Mouse (Mus musculus) MEL-GATA-1-ER (cell line): ENCODE results near the gene Tmigd3.

Experiments
- DNase-seq: peaks from one replicate; pipeline ENCODE4 v3.0.0-alpha.2; 2012; ENCODE audit warnings: low read depth; ENCODE audit errors: extremely low read depth

Tmigd3 gene

DNA sequence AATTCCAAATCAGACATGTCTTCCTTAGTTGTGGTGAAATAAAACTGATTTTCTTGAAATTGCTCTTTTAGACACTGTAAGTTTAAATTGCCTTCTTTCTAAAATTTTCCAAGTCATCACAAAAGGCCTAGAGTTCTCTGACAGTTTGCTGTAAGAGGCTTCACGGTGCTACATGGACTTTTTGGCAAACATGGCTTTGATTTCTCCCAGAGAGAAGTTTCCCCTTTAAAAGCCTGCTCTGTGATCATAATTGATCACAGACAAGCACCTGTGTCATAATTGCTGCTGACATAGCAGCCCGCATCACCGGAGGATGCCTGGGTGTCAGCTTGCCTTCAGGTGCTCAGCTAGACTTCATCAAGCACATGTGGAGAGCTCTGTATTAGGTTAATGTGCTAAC is at the start of gene Tmigd3, which contains the start of gene Adora3:
Tmigd3 (plus strand) TSS at position 346 of the 400 bp plus-strand sequence.
Adora3 (plus strand) TSS at position 301 of the 400 bp plus-strand sequence.
- no peak for DNase-seq

DNA sequence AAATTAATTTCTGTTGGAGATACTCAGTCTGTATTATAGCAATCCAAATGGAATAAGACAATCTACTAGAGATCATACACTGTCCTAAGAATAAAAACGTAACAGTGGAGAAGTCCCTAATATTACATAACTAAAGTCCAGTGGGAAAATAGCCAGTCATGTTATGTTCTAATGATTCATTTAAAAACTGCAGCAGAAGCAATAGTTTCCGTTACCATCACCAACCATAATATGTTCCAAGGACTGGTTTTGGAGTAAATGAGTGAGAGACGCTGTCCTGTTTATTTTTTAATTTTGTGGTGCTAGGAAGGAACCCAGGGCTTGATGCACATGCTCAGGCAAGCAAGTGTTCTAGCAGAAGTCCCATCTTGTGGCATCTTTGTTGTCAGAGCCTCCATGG is 49.2 kb upstream of the Tmigd3 start:
- DNase-seq = no peak

DNA sequence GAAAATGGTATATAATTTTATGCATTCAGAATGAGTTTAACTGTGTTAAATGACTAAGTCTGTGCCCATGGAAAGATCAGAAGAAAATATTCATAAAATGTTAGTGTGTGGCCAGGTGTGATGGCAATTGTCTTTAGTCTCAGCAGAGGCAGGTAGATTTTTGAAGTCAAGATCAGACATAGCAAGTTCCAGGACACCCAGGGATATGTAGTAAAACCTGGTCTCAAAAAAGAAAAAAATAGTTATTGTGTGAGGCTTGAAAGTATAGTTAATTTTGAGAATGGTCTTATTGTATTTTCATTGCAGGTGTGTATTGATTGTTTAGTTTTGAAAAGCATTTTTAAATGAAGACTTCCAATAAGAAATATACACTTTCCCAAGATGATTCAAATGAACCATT is 47.1 kb upstream of the Tmigd3 start:
- no peak for DNase-seq

DNA sequence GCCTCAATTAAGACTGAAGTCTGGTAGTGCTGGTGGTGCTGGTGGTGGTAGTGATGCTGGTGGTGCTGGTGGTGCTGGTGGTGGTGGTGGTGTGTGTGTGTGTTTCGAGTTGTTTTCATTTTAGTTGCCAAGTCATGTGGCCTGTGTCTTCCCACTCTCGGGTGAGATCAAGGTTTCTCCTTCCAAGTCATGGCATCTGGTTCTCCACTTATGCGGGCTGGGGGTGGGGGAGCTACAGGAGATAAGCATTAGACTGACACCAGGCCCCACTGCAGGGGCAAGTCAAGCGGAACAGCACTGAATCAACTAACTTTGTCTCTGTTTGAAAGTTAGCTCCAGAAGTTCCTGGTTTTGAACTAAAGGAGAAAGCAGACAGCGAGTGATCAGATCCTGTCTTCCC is 46.6 kb upstream of the Tmigd3 start:
- DNase-seq = peak; percentile 69

DNA sequence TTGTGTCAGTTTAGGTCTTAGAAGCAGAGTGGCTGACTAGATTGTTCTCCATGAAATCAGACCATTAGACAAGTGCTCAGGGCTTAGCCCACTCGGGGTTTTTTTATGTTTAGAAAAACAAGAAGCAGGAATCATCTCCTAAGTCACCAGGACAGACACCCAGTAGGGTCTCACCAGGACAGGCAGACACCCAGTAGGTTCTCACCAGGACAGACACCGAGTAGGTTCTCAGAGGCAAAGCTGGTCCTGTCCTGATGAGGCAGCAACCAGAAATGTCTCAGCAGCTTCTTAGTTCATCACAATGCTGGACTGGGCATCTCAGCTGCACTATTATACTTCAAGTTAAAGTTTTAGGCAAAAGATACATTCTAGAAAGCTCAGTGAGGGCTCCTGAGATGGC is 46.0 kb upstream of the Tmigd3 start:
- DNase-seq = no peak

DNA sequence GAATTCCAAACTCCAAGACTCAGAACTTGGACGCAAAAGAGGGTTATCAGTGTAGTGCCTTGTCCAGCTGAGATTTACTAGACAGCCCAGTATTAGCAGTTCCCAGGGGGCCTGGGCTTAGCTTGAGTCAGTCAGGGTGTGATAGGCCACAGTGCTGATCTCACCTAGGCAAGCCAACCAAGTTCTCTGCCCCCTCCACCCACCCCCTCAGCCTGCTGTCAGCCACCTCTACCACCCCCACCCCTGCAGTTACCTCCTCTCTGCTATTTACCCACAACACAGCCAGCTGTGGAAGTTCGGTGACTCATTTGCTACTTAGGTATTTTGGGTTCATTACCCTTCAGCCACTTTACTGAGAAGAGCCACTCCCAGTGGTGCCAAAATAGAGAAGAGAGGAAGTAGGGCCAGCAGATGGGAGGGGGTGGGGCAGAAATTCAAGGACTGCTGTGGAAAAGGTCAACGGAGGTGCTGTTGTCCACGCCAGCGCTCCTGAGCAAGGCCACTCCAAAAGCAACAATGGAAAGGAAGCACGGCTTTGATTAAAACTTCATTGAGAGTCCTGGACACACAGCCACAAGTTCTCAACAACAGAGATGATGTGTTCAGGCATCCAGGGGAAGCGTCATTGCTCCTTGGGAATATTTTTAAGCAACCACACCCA is 45.1 kb upstream of the Tmigd3 start:
- no peak for DNase-seq

DNA sequence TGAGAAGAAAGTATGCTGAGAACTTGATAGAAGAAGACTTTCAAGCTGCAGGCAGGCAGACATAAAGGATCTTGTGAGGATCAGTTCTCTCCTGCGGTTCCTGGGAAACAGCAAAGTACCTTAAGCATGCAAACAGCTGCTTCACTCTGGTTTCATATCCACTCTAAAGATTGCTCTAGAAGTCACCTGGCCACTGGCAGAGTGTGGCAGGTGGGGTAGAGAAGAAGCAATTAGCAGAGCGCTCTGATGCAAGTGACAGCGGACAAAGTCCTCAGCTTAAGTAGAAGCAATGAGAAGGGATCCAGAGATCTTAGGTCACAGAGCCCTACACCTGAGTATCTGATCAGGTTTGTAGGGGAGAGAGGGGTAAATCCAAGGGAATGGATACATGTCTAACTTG is 39.1 kb upstream of the Tmigd3 start:
- no peak for DNase-seq

DNA sequence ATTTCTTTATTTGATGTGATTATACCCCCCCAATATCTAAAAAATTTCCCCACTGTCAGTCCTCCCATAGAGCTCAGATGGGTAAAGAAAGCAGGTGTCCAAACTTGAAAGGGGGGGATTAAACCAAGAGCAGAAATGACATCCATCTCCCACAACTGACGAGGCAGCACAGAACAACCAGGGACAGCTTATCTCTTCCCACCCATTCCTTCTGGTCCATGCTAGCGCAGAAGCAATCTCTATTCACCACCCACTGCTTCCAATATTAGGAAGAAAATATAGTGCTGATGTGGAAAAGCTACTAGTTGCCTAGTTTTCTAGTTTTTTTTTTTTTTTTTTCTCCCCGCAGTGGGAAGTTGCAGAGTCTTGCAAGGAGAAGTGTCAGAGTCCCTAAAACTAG is 34.8 kb upstream of the Tmigd3 start:
- DNase-seq = no peak

DNA sequence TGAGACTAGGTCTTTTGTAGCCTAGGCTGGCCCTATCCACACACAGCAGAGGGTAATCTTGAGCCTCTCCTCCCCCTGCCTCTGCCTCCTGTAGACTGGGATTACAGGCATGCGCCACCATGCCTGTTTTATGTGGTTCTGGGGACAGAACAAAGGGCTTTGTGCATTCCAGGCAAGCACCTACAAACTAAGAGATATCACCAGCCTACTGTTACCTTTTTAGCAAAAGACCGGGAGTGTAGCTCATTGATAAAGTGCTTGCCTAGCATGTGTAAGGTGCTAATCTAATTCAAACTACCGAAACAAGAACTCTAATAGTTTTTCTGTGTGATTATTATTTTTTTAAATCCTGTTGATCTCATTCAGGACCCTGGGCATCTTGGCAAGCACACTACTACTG is 33.8 kb upstream of the Tmigd3 start:
- no peak for DNase-seq

DNA sequence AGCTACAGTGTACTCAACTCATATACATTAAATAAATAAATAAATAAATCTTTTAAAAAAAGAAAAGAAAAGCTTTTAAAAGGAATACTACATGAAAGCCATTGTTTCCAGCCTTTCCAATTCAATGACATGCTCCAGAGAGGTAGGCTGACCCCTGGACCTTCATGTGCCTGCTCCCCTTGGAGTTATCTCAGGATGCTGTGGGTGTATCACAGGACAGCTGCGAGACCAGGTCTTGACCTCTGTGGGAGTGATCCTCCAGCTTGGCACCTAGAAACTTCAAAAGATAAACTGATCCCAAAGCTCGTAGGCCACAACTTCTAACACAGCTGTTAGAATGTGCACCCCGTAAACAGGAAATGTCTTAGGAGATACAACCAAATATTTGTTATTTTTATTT is 32.0 kb upstream of the Tmigd3 start:
- DNase-seq = no peak

DNA sequence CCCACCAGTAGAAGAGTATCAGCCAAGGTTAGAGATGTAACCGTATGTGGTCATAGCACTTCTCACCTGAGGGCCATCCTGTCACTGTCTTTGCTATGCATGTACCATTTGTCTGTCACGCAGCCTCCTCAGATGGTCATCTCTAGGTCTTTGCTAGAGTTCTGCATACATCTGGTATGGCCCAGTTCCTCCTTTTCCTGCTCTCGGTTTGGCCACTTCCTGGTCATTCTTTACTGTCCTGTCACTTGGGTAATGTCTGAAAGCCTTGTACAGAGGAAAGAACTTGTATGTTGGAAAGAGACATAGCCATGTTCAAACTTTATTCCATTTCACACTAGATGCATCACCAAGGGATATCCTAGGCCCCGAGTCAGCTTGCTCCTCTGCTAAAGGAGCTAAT is 30.9 kb upstream of the Tmigd3 start:
- no peak for DNase-seq

DNA sequence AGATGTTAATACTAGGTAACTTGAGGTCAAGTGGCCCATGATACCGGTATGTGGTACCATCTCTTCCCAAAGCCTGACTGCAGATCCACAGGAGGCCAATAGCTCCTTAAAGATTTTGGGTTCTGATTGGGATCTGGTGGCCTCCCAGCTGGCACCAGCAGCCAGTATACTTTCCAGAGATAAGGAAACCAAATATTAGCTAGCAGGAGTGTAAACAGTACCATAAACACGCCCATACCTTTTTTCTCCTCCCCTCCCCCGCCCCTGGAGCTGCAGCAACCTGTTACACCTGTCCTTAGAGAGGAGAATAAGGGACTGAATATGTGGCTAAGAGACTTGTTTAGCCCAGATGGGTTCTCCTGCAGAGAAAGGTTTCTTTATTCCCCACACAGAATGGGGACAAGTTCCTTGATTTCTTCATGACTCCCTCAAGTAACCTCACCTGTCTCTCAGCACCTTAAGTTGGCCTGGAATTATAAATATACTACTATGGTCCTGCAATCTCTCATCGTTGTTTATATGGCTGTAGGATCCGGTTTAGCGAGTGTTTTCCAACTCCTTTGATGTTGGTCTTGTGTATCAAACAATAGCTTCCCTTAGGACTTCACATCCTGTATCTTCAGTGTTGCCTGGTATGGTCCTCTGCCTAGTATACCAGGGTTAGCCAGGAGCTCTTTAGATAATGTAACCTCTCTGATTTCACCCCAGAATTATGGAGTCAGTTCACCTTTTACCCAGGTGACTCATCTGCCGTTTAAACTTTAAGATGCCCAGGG is 24.2 kb upstream of the Tmigd3 start:
- DNase-seq = no peak

DNA sequence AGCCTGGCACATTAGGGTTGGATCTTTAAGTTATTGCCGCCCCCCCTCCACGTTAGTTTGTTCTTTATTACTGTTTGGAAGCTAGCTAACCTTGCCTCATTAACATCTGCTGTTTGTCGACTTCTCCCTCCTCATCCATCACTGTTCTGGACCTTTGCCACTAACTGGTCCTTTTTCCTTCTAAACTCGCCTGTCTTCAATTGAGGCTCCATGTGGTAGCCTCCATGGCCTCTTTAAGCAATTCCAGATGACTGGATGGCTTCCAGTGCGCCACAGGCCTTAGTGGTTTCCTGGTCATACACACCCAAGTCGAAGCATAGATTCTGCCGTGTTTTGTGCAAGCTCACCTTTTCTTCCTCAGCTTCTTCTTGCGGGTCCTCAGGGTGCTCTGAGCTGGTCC is 16.9 kb upstream of the Tmigd3 start:
- no peak for DNase-seq

DNA sequence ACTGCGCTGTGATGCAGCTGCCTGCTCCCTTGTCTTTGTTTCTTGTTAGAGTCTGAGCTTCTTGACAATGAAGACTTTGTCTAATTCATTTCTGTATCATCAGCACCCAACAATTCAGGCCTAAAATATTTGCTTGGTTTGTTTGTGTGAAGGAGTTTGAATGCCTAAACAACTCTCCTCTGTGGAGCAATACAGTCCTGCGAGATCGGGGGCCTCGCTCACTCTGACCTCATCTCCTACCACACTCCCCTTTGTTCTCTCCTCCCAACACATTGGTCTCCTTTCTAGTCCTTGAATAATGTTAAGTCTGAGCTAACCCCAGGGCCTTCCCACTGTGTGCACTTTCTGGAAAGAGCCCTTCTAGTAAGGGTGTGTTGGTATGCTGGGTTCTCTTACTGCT is 15.9 kb upstream of the Tmigd3 start:
- DNase-seq = no peak

DNA sequence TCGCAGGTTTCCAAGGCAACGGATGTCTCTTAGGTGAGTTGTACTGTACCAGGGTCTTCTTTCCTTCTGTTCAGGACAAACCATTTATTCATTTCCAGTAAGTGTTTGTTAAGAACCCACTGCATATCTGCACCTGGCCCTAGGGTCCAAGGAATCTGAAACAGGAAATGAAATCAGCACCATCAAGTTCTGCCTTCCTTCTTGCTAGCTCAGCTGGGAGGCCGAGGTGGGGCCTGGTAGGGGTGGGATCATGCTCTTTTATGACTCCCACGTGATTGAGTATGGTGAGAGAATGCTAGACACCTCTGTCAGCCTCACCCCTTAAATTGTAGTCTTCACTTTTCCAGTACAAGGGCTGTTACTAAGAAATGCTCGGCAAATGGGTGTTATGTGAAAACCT is 13.2 kb upstream of the Tmigd3 start:
- no peak for DNase-seq

DNA sequence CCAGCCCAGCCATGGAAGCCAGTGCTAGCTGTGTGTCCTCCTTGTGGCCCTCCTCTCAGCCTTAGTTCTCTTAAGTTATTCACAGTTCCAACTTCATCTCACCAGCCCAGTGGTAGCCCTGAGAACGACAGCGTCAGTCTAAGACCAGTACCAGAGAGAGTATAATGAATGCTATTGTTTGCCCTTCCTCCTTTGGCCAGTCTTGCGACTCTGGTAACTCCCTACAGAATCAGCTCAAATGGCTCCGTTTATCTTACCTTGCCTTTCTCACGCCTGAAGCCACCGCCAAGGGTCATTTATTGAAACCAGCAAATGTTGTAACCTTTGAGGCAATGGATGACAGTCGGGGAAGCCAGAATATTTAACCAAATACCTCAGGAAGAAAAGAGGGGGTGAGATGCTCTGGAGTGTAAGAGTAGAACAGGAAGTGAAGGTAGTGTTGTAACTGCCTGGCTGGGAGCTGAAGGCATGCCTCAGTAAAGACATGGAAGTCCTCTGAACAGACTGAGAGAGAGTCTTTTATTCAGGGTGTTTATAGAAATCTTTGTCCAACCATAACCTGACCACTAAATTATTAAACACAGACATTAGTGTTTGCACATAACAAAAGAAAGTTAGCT is 8.8 kb upstream of the Tmigd3 start:
- no peak for DNase-seq

DNA sequence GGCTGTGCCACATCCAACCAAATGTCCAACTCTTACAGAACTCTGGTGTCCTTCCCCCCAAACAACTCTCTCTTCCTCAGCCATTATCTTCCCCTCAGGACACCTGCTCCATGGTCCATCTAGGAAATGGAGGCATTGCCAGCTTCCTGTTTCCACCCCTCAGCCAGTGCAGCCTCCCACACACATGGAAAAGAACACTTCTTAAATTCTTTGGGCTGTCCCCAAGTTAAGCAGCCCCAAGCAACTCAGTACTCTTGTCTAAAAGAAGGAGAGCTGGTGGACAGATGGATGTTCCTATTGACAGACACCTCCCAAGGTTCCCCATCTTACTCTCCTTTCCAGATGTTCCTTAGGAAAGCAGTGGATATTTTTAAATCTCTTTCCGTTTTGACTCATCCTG is 6.6 kb upstream of the Tmigd3 start:
- no peak for DNase-seq

DNA sequence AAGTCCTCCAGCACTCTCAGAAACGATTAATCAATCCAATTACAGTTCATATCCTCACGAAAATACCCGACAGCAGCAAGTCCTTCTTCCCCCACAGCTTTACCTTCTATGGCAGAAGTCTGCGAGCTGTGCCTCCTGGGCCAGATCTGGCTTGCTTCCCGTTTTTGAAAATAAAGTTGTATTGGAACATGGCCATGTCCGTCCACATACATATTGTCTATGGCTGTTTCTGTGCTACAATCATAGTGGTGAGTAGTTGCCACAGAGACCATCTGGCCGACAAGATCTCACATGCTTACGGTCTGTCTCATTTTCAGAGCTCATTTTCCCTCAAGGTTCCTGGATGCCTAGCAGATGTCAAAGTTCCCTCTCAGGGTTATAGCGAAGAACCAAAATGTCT is 5.6 kb upstream of the Tmigd3 start:
- no peak for DNase-seq

DNA sequence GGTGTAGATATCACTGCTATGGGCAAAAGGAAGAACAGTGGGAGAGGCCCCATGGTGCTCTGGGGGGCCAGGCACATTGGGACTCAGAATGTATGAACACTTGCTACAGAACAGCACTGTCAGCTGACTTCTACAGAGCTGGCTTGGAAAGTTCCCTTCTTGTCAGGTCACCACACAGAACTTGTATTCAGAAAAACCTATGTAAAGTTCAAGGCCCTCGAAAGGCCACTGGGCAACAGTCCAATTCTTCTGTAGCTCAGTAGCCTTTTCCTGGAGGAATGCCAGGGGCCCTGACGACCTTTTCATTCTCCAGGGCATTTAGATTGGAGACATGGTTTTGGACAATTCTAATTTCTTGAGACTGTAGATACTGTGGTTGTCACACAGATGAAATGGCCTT is 2.6 kb upstream of the Tmigd3 start:
- DNase-seq = no peak

DNA sequence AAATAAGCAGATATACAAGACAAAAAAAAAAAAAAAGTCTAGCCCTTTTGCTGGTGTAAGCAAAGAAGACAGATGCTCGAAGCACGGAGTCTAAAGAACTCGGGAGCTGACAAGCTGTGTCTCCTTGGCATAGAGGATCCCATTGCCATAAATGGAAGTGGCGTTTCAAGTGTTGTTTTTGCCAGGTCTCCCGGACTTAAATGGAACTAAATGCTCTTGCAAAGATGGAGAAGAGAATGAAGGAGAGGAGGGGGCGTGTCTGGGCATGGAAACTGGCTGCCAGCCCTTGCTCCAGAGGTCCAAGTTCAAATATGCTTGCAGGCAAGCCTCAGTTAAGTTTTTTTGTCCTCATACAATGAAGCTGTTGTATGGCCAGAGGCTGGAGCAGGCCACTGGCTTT is 1.3 kb downstream of the Tmigd3 start:
- no peak for DNase-seq

DNA sequence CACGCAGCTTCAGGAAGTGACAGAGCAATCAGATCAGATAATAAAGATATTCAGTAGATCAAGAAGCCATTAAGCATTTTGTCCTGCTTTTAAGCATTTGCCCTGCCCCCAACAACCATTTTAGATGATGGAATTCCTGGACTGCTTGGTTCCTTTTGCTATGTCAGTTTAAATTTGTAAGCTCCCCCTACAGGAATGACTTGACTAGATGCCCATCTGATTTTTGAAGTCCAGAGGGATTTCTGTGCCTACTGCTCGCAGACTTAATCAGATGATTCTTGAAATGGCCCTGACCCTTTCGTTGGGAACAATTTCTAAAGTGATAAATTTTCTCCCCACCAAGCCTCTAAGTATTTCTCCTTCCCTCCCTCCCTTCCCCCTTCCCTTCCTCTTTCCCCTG is 1.9 kb downstream of the Tmigd3 start:
- DNase-seq = no peak
